Mouse (Mus musculus) liver, embryonic 14.5 days (tissue): ENCODE data around the gene Lama5. TPM values are rescaled to one million over a fixed set of nuclear protein-coding genes. Genes with fewer than 3 reads are reported as not detected.

Experiments
- ATAC-seq: fragments of 200-750 bp; cut with Nextera tagmentation; 2 replicates; pipeline ENCODE4 v1.8.0; 2017; ENCODE audit warnings: moderate number of reproducible peaks, mild to moderate bottlenecking, moderate library complexity; ENCODE audit not compliant: insufficient read depth
- DNase-seq, 3 experiments: peaks; one replicate each; pipeline ENCODE4 v3.0.0-alpha.2; 2012 to 2013; ENCODE audit warnings: low read depth in 3 of 3, low spot score in 3 of 3
- H3K27ac ChIP-seq: fragments of 300-500 bp; sonication (generic); 2 replicates; pipeline ENCODE4 v1.5.1; 2014; ENCODE audit warnings: moderate library complexity, mild to moderate bottlenecking, control low read depth, inconsistent platforms
- H3K27me3 ChIP-seq: fragments of 300-500 bp; sonication (generic); 2 replicates; pipeline ENCODE4 v1.6.1; 2014; ENCODE audit warnings: mild to moderate bottlenecking, low read length, moderate library complexity; ENCODE audit not compliant: control insufficient read depth, insufficient read depth
- H3K36me3 ChIP-seq: fragments of 300-500 bp; sonication (generic); replicated peaks from 2 replicates; pipeline ENCODE4 v1.6.1; 2014; ENCODE audit warnings: low read depth; ENCODE audit not compliant: control insufficient read depth, insufficient read depth
- H3K4me1 ChIP-seq, 2 experiments: fragments of 200-500 bp in 1 of 2; fragments of 300-500 bp in 1 of 2; sonication (generic) in 1 of 2; replicated peaks; 2 replicates each; pipeline ENCODE4 v1.6.1; 2012 to 2014; ENCODE audit warnings: antibody characterized with exemption in 1 of 2, inconsistent platforms in 1 of 2, low read length in 1 of 2; ENCODE audit not compliant: control insufficient read depth in 2 of 2, insufficient read depth in 2 of 2
- H3K4me2 ChIP-seq: fragments of 300-500 bp; sonication (generic); 2 replicates; pipeline ENCODE4 v1.6.1; 2014; ENCODE audit warnings: low read depth, mild to moderate bottlenecking, control low read depth, moderate library complexity
- H3K4me3 ChIP-seq, 2 experiments: fragments of 200-500 bp in 1 of 2; fragments of 300-500 bp in 1 of 2; sonication (generic) in 1 of 2; 2 replicates each; pipeline ENCODE4 v1.5.1; 2012 to 2014; ENCODE audit warnings: low read depth in 2 of 2, low read length in 2 of 2, mild to moderate bottlenecking in 2 of 2, control low read depth in 1 of 2, inconsistent platforms in 1 of 2, moderate library complexity in 1 of 2; ENCODE audit not compliant: insufficient read depth in 1 of 2
- H3K9ac ChIP-seq: fragments of 300-500 bp; sonication (generic); replicated peaks from 2 replicates; pipeline ENCODE4 v1.6.1; 2014; ENCODE audit warnings: mild to moderate bottlenecking, control low read depth, moderate library complexity
- H3K9me3 ChIP-seq: fragments of 300-500 bp; sonication (generic); 2 replicates; pipeline ENCODE4 v1.6.1; 2016; ENCODE audit warnings: low read length, mixed read lengths; ENCODE audit not compliant: control insufficient read depth
- CTCF ChIP-seq: IDR thresholded peaks from 2 replicates; pipeline ENCODE4 v1.5.1; 2016; ENCODE audit warnings: antibody characterized with exemption, low read depth, control low read depth
- EP300 ChIP-seq: IDR thresholded peaks from 2 replicates; pipeline ENCODE4 v1.6.1; 2016; ENCODE audit warnings: antibody characterized with exemption, low read depth
- WGBS: fragments of 180-500 bp; shearing (Covaris S2); extraction: QIAGEN DNeasy Blood & Tissue Kit; methylation state at CpG from one replicate; pipeline ENCODE4 v1.1.7; 2014; ENCODE audit not compliant: insufficient replicate concordance; 5-methylcytosine and 5-hydroxymethylcytosine counted together
- polyA plus RNA-seq, 2 experiments: library from polyadenylated mRNA; depleted of rRNA in 1 of 2; stranded (reverse) in 1 of 2; unstranded in 1 of 2; fragments of >200 nt; fragmentation: Nextera tagmentation in 1 of 2; extraction: Ambion mirVana in 1 of 2; gene quantifications; 2 replicates each; pipeline versions ENCODE4 v1.2.1 to v1.2.3; 2012 to 2014

The Lama5 gene
- polyA plus RNA-seq, 2 experiments: 1.9 to 2.7 TPM

GRCm38 (mm10) chr2:180202263-180202662 is 23.4 kb downstream of the Lama5 start:
- no peak overlapping the region for H3K4me2 ChIP-seq
- DNase-seq (no peak), ATAC-seq (no peak)
- no peaks in the 10 kb centered on the region for H3K4me1 ChIP-seq
- no peaks in the 10 kb centered on the region for H3K27me3 ChIP-seq
- WGBS: 78% methylated on average over 14 of the region's 14 CpGs
- TF ChIP-seq CTCF (no peak), EP300 (no peak)
- no peak overlapping the region for H3K27ac ChIP-seq
- no peaks in the 10 kb centered on the region for H3K9me3 ChIP-seq
- H3K36me3 ChIP-seq: no peaks in the 10 kb centered on the region
- H3K9ac ChIP-seq: no peak overlapping the region
- H3K4me3 ChIP-seq: no peak overlapping the region

- Histone ChIP-seq H3K4me2 (no peak overlapping the region), H3K9ac (no peak overlapping the region), H3K27ac (no peak overlapping the region), H3K4me1 (no peaks in the 10 kb centered on the region), H3K27me3 (no peaks in the 10 kb centered on the region), H3K9me3 (no peaks in the 10 kb centered on the region), H3K36me3 (no peaks in the 10 kb centered on the region), H3K4me3 (no peak overlapping the region)
- ATAC-seq (no peak), DNase-seq (no peak)
- TF ChIP-seq EP300: no peak
- no peak for TF ChIP-seq CTCF
- WGBS: 63% methylated on average over 9 of the region's 9 CpGs
These were observed 24.4 kb downstream of the Lama5 start for GRCm38 (mm10) chr2:180201303-180201702.

- Histone ChIP-seq H3K27me3 (no peaks in the 10 kb centered on the region), H3K9ac (no peak overlapping the region), H3K36me3 (no peaks in the 10 kb centered on the region), H3K4me3 (no peak overlapping the region), H3K9me3 (no peaks in the 10 kb centered on the region), H3K27ac (no peak overlapping the region), H3K4me1 (no peaks in the 10 kb centered on the region), H3K4me2 (no peak overlapping the region)
- WGBS: 67% methylated on average over 11 of the region's 11 CpGs
- TF ChIP-seq EP300 (no peak), CTCF (no peak)
- DNase-seq (no peak), ATAC-seq (no peak)
These were observed 25.0 kb downstream of the Lama5 start for GRCm38 (mm10) chr2:180200681-180201080.

GRCm38 (mm10) chr2:180198782-180199181 is 26.9 kb downstream of the Lama5 start:
- no peak for TF ChIP-seq EP300
- TF ChIP-seq CTCF: no peak
- H3K27me3 ChIP-seq: no peaks in the 10 kb centered on the region
- ATAC-seq (no peak), DNase-seq (no peak)
- no peaks in the 10 kb centered on the region for H3K9me3 ChIP-seq
- no peak overlapping the region for H3K9ac ChIP-seq
- H3K27ac ChIP-seq: no peak overlapping the region
- H3K36me3 ChIP-seq: no peaks in the 10 kb centered on the region
- H3K4me2 ChIP-seq: no peak overlapping the region
- H3K4me1 ChIP-seq: no peaks in the 10 kb centered on the region
- no peak overlapping the region for H3K4me3 ChIP-seq
- 77% methylated on average over 10 of the region's 10 CpGs for WGBS

- H3K4me2 ChIP-seq: no peak overlapping the region
- WGBS: 74% methylated on average over 10 of the region's 10 CpGs
- no peak for TF ChIP-seq CTCF
- no peak for TF ChIP-seq EP300
- ATAC-seq: no peak
- H3K4me1 ChIP-seq: no peaks in the 10 kb centered on the region
- DNase-seq: no peak
- no peaks in the 10 kb centered on the region for H3K9me3 ChIP-seq
- no peaks in the 10 kb centered on the region for H3K27me3 ChIP-seq
- H3K9ac ChIP-seq: no peak overlapping the region
- H3K4me3 ChIP-seq: no peak overlapping the region
- no peak overlapping the region for H3K27ac ChIP-seq
- H3K36me3 ChIP-seq: no peaks in the 10 kb centered on the region
These were observed 28.2 kb downstream of the Lama5 start for GRCm38 (mm10) chr2:180197323-180198037.
